Mouse (Mus musculus) liver, adult 10 weeks (tissue): Measurements from ENCODE around the gene Ctsr. TPM values are rescaled to one million over a fixed set of nuclear protein-coding genes. Genes with fewer than 3 reads are reported as not detected.

Source experiments
- polyA plus RNA-seq: library from polyadenylated mRNA; stranded (reverse); fragments of 350-450 nt; fragmentation: Illumina TruSeq; extraction: RNeasy Lipid Tissue Mini Kit (QIAGEN cat#74804); gene quantifications from one replicate; pipeline ENCODE4 v1.2.3, GENCODE M21; 2014; ENCODE audit warnings: low read depth, low replicate concordance

Ctsr gene
- polyA plus RNA-seq = not detected

DNA sequence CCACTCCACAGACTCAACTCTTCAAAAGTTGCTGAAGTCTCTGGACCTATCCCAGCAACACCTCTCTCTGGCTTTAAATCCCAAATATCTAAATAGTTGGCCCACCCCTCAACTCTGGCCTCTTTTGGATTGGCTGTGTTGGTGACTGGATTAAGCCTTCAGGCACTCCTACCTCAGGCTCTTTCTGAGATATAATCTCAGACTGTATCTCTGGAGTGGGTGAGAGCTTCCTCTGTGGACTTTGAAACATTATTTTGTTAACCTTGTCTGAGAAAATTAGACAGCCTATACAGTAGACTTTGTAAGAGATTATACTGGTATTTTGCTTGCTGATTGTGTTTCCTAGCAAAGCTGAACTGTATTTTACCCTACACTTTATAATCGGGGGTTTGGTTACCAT is at the start of gene Ctsr:
TSS of gene Ctsr (minus strand) at position 101 of the 400 bp plus-strand sequence.

DNA sequence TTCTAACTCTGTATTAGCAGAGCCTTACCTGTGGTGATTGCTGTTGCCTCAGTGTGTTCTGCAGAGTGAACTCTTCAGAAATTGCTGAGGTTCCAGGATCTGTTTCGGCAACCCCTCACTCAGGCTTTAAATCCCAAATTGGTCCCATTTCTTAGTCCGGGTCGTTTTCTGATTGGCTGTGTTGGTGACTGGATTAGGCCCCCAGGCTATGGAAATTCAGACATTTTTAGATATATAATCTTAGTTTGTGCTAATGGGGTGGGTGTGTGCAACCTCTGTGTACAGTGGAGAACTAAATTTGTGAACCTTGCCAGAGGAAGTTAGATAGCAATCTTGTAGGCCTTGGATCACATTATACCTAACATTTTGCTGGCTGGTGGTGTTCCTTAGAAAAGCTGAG is 39.3 kb upstream of the Ctsr start, which contains the start of gene Cts6:
TSS of gene Cts6 (minus strand) at position 101 of the 400 bp plus-strand sequence.

Other genes starting within 250 kb of the Ctsr start
- not detected for gene Gm49393, start 228.7 kb downstream of the Ctsr start, polyA plus RNA-seq
- 0.93 TPM for gene Gm49391, start 227.7 kb downstream of the Ctsr start, polyA plus RNA-seq
- 7.3 TPM for gene Ctla2a, start 227.6 kb downstream of the Ctsr start, polyA plus RNA-seq
- not detected for gene Tpbpa, start 222.3 kb downstream of the Ctsr start, polyA plus RNA-seq
- gene Ctsj, start 158.3 kb downstream of the Ctsr start, polyA plus RNA-seq = not detected
- not detected for gene Ctsq, start 123.6 kb downstream of the Ctsr start, polyA plus RNA-seq
- gene Cts6, start 39.2 kb upstream of the Ctsr start, polyA plus RNA-seq = not detected
- gene Cts8, start 91.1 kb upstream of the Ctsr start, polyA plus RNA-seq = not detected
- gene Gm49398, start 124.6 kb upstream of the Ctsr start, polyA plus RNA-seq = not detected
- not detected for gene Cts7, start 193.9 kb upstream of the Ctsr start, polyA plus RNA-seq